Mouse (Mus musculus): ENCODE measurements at regions not wholly inside any gene's neighbourhood (a gene's known extent, or its start where the extent isn't known, plus 50 kb on each side); places are given as distances from the start of the nearest gene placed in this dataset.

DNA sequence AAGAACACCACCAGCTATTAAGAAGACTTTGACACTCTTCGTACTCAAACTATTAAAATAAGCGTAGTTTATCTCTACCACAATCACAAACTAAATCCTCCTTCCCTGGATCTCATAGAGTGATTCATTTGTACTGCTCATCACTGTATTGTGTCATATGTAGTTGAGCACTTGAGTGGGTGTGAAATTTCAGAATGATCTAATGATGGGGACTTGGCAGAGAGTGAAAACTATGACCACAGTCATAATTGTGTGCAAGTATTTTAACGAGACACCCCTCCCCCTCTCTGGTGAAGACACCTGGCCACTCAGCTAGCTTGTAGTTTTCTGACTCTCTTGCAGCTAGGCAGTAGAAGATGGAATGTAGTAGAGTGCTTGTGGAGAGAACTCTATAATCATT, 80.2 kb upstream of the Cxcr4 start:
- whole genome bisulfite sequencing = 86% methylated on average over 3 of the region's 3 CpGs
- no peak for DNase-seq (ENCODE audit: low spot score)
- no peak overlapping the region for H3K4me3 ChIP-seq (replicated peaks; ENCODE audit: low read depth, low read length)
- TF ChIP-seq CTCF (IDR thresholded peaks at IDR 0.05; ENCODE audit: low read depth) = no peak
- H3K9me3 ChIP-seq (replicated peaks; ENCODE audit: low read length) = no peaks in the 10 kb centered on the region
- H3K4me2 ChIP-seq (ENCODE audit: low read length) = no peak overlapping the region
- no peak for ATAC-seq (replicated peaks; ENCODE audit: low FRiP score, low read depth)
- no peak overlapping the region for H3K9ac ChIP-seq (ENCODE audit: low read depth, low read length)
- no peaks in the 10 kb centered on the region for H3K27me3 ChIP-seq (ENCODE audit: insufficient read depth, low read length)
- H3K27ac ChIP-seq = no peak overlapping the region
- no peaks in the 10 kb centered on the region for H3K36me3 ChIP-seq (ENCODE audit: insufficient read depth, low read length)
- H3K4me1 ChIP-seq (replicated peaks; ENCODE audit: insufficient read depth, low read length) = no peaks in the 10 kb centered on the region

DNA sequence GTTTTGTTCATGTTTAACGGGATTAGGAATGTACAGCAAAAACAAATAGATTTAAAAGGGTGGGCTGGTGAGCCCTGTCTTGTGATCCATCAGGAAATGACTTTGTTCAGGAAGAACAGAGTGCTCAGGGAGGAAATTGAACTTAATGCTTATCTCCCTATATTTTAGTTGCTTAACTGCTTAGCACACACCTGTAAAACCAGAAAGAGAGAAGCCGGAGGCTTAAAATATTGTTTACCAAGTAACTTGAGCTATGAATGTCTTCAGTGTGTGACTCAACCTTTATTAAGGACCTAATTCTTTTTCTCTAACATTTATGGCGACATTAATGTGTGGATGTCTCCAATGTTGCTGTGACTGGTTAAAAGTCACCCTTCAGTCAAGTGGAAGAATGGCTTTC, 79.4 kb upstream of the Cxcr4 start:
- no peak overlapping the region for H3K27ac ChIP-seq
- H3K9me3 ChIP-seq (replicated peaks; ENCODE audit: low read length) = no peaks in the 10 kb centered on the region
- ATAC-seq (replicated peaks; ENCODE audit: low FRiP score, low read depth) (no peak), DNase-seq (ENCODE audit: low spot score) (peak; percentile 41)
- no peaks in the 10 kb centered on the region for H3K36me3 ChIP-seq (ENCODE audit: insufficient read depth, low read length)
- no peaks in the 10 kb centered on the region for H3K27me3 ChIP-seq (ENCODE audit: insufficient read depth, low read length)
- H3K9ac ChIP-seq (ENCODE audit: low read depth, low read length) = no peak overlapping the region
- TF ChIP-seq CTCF (IDR thresholded peaks at IDR 0.05; ENCODE audit: low read depth) = no peak
- no peak overlapping the region for H3K4me3 ChIP-seq (replicated peaks; ENCODE audit: low read depth, low read length)
- 25% methylated on average over 3 of the region's 3 CpGs for WGBS
- no peaks in the 10 kb centered on the region for H3K4me1 ChIP-seq (replicated peaks; ENCODE audit: insufficient read depth, low read length)
- no peak overlapping the region for H3K4me2 ChIP-seq (ENCODE audit: low read length)

DNA sequence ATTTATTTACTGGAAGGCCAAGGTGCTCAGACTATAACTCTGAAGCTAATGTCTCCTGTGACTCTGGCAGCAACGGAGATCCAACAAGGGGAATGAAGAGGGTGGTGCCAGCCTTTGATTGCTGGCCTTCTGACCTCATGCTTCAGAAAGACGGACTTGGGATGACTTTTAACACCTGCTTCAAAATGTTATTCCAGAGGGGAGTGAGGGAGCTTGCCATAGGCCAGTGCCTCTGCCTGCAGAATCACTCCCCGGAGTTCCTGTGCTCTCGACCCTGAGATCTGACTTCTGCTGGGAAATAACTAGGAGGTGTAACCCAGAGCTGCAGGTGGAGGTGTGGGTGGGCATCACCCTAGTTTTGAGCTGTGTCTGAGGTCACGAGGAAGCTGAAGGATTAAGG, 78.9 kb upstream of the Cxcr4 start:
- WGBS = 16% methylated on average over 5 of the region's 5 CpGs
- no peak overlapping the region for H3K9ac ChIP-seq (ENCODE audit: low read depth, low read length)
- no peak overlapping the region for H3K27ac ChIP-seq
- no peak for TF ChIP-seq CTCF (IDR thresholded peaks at IDR 0.05; ENCODE audit: low read depth)
- H3K4me2 ChIP-seq (ENCODE audit: low read length) = no peak overlapping the region
- H3K36me3 ChIP-seq (ENCODE audit: insufficient read depth, low read length) = no peaks in the 10 kb centered on the region
- H3K9me3 ChIP-seq (replicated peaks; ENCODE audit: low read length) = no peaks in the 10 kb centered on the region
- H3K4me3 ChIP-seq (replicated peaks; ENCODE audit: low read depth, low read length) = no peak overlapping the region
- DNase-seq (ENCODE audit: low spot score) = peak; percentile 75
- no peaks in the 10 kb centered on the region for H3K4me1 ChIP-seq (replicated peaks; ENCODE audit: insufficient read depth, low read length)
- H3K27me3 ChIP-seq (ENCODE audit: insufficient read depth, low read length) = no peaks in the 10 kb centered on the region
- peak; percentile 78 for ATAC-seq (replicated peaks; ENCODE audit: low FRiP score, low read depth)

DNA sequence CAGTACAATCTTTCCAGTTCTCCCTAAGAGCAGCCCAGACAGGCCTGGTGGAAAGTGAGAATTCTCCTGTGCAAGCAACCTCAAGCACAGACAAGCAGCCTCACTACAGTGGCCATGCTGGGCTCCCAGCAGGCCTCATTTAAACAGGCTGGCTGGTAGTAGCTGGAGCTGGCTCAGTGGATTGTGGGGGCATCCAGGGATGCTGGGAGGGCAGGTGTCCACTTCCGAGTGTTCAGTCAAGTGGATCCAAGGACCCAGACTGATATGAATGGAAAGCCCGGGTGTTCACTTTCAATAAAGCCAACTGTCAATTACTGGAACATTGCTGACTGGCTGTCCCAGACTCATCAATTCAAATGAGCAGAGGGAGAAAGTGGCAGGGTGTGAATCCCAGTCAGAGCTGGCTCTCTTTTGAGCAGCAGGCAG, 77.2 kb upstream of the Cxcr4 start:
- Histone ChIP-seq H3K9me3 (replicated peaks; ENCODE audit: low read length) (no peaks in the 10 kb centered on the region), H3K4me2 (ENCODE audit: low read length) (no peak overlapping the region), H3K36me3 (ENCODE audit: insufficient read depth, low read length) (no peaks in the 10 kb centered on the region), H3K27me3 (ENCODE audit: insufficient read depth, low read length) (no peaks in the 10 kb centered on the region), H3K9ac (ENCODE audit: low read depth, low read length) (no peak overlapping the region), H3K4me1 (replicated peaks; ENCODE audit: insufficient read depth, low read length) (no peaks in the 10 kb centered on the region), H3K27ac (no peak overlapping the region), H3K4me3 (replicated peaks; ENCODE audit: low read depth, low read length) (no peak overlapping the region)
- ATAC-seq (replicated peaks; ENCODE audit: low FRiP score, low read depth) = no peak
- no peak for TF ChIP-seq CTCF (IDR thresholded peaks at IDR 0.05; ENCODE audit: low read depth)
- DNase-seq (ENCODE audit: low spot score) = no peak
- 44% methylated on average over 2 of the region's 2 CpGs for WGBS

DNA sequence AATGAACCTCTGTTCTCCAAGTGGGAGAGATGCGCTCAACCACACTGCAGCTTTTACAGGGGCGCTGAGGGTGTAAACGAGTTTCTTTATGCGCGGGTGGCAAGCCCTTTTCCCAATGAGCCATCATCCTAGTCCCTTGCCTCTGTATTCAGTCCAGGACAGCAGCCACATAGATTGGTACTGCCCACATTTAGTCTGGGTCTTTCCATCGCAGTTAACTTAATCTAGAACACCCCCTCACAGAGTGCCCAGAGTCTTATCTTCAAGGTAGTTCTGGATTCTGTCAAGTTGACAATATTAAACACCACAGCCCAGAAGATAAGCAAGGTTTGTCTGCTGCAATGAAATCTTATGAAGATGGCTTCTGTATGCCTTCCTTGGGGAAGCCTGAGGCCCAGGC, 76.6 kb upstream of the Cxcr4 start:
- DNase-seq (ENCODE audit: low spot score) = no peak
- TF ChIP-seq CTCF (IDR thresholded peaks at IDR 0.05; ENCODE audit: low read depth) = no peak
- H3K36me3 ChIP-seq (ENCODE audit: insufficient read depth, low read length) = no peaks in the 10 kb centered on the region
- WGBS = 66% methylated on average over 6 of the region's 6 CpGs
- H3K4me1 ChIP-seq (replicated peaks; ENCODE audit: insufficient read depth, low read length) = no peaks in the 10 kb centered on the region
- no peaks in the 10 kb centered on the region for H3K27me3 ChIP-seq (ENCODE audit: insufficient read depth, low read length)
- ATAC-seq (replicated peaks; ENCODE audit: low FRiP score, low read depth) = no peak
- no peaks in the 10 kb centered on the region for H3K9me3 ChIP-seq (replicated peaks; ENCODE audit: low read length)
- no peak overlapping the region for H3K27ac ChIP-seq
- H3K4me2 ChIP-seq (ENCODE audit: low read length) = no peak overlapping the region
- H3K4me3 ChIP-seq (replicated peaks; ENCODE audit: low read depth, low read length) = no peak overlapping the region
- H3K9ac ChIP-seq (ENCODE audit: low read depth, low read length) = no peak overlapping the region

DNA sequence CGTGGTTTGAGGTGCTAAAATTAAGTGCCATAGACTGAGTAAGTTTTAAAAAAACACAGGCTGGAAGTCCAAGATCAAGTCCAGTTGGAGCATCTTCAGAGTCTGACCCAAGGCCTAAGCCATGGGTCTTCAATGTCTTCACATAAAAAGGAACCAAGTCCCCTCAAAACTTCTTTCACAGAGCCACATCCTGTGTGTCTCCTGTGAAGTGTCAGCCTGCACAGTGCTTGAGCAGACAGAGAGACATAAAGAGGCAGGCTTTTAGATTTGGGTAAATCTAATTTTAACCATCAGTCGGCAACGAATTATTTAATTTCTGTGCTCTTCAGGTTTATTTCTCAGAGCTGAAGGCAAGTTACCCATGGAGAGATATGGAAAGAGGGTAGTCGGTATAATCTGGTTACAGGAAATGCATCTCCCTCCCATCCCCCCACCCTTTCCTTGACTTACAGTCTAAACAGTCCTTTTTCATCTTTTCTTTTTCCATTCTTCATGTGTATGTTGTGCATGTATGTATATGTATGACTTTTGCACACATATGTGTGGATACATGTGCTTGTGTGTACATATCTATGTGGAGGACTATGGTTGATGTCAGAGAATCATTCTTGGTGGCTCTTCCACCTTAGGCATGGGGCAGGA, 75.1 kb upstream of the Cxcr4 start:
- ATAC-seq (replicated peaks; ENCODE audit: low FRiP score, low read depth) (no peak), DNase-seq (ENCODE audit: low spot score) (no peak)
- H3K27ac ChIP-seq = no peak overlapping the region
- no peak overlapping the region for H3K9ac ChIP-seq (ENCODE audit: low read depth, low read length)
- no peaks in the 10 kb centered on the region for H3K4me1 ChIP-seq (replicated peaks; ENCODE audit: insufficient read depth, low read length)
- H3K4me2 ChIP-seq (ENCODE audit: low read length) = no peak overlapping the region
- H3K36me3 ChIP-seq (ENCODE audit: insufficient read depth, low read length) = no peaks in the 10 kb centered on the region
- 81% methylated on average over 4 of the region's 4 CpGs for WGBS
- H3K4me3 ChIP-seq (replicated peaks; ENCODE audit: low read depth, low read length) = no peak overlapping the region
- no peaks in the 10 kb centered on the region for H3K27me3 ChIP-seq (ENCODE audit: insufficient read depth, low read length)
- no peaks in the 10 kb centered on the region for H3K9me3 ChIP-seq (replicated peaks; ENCODE audit: low read length)
- no peak for TF ChIP-seq CTCF (IDR thresholded peaks at IDR 0.05; ENCODE audit: low read depth)

DNA sequence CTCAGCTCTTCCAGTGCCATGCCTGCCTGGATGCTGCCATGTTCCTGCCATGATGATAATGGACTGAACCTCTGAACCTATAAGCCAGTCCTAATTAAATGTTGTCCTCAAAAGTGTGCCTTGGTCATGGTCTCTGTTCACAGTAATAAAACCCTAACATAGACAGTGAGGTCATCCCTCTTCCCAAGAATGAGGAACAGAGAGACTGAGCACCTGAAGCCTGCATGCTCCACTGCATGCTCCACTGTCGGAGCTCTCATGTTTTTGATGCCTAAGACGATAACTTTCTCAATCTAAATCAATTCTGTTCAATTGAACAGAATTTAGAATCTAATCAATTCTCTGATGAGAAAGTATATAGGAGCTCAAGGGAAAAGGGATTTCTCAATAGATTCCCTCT, 71.1 kb upstream of the Cxcr4 start:
- TF ChIP-seq CTCF (IDR thresholded peaks at IDR 0.05; ENCODE audit: low read depth) = no peak
- no peaks in the 10 kb centered on the region for H3K27me3 ChIP-seq (ENCODE audit: insufficient read depth, low read length)
- H3K4me2 ChIP-seq (ENCODE audit: low read length) = no peak overlapping the region
- no peak overlapping the region for H3K9ac ChIP-seq (ENCODE audit: low read depth, low read length)
- no peaks in the 10 kb centered on the region for H3K36me3 ChIP-seq (ENCODE audit: insufficient read depth, low read length)
- ATAC-seq (replicated peaks; ENCODE audit: low FRiP score, low read depth) (no peak), DNase-seq (ENCODE audit: low spot score) (no peak)
- no peak overlapping the region for H3K27ac ChIP-seq
- WGBS = 89% methylated on average over 2 of the region's 2 CpGs
- H3K4me3 ChIP-seq (replicated peaks; ENCODE audit: low read depth, low read length) = no peak overlapping the region
- no peaks in the 10 kb centered on the region for H3K4me1 ChIP-seq (replicated peaks; ENCODE audit: insufficient read depth, low read length)
- H3K9me3 ChIP-seq (replicated peaks; ENCODE audit: low read length) = no peaks in the 10 kb centered on the region
